Mouse (Mus musculus) neural tube, embryonic 11.5 days (tissue): ENCODE data around the gene Eno2. TPM values are rescaled to one million over a fixed set of nuclear protein-coding genes. Genes with fewer than 3 reads are reported as not detected.
"Not testable (repeated sequence)": the region's sequence is repeated elsewhere in the genome, so short reads cannot be mapped to it uniquely, and the experiment has no call there.

Experiments
- ATAC-seq: fragments of 200-750 bp; cut with Nextera tagmentation; 2 replicates; pipeline ENCODE4 v1.8.0; 2017; ENCODE audit warnings: moderate number of reproducible peaks, mild to moderate bottlenecking, moderate TSS enrichment, moderate library complexity; ENCODE audit not compliant: insufficient read depth, low FRiP score, low TSS enrichment
- DNase-seq: peaks from one replicate; pipeline ENCODE4 v3.0.0-alpha.2; 2015; ENCODE audit warnings: low spot score
- H3K27ac ChIP-seq: fragments of 300-500 bp; sonication (generic); 2 replicates; pipeline ENCODE4 v1.5.1; 2014; ENCODE audit warnings: low read depth, mild to moderate bottlenecking, low read length
- H3K27me3 ChIP-seq: fragments of 300-500 bp; sonication (generic); 2 replicates; pipeline ENCODE4 v1.6.1; 2014; ENCODE audit warnings: mild to moderate bottlenecking, low read length, mixed read lengths; ENCODE audit not compliant: control insufficient read depth, insufficient read depth
- H3K36me3 ChIP-seq: fragments of 300-500 bp; sonication (generic); 2 replicates; pipeline ENCODE4 v1.6.1; 2014; ENCODE audit warnings: mild to moderate bottlenecking, low read length, moderate library complexity, mixed read lengths; ENCODE audit not compliant: control insufficient read depth, insufficient read depth
- H3K4me1 ChIP-seq: fragments of 300-500 bp; sonication (generic); 2 replicates; pipeline ENCODE4 v1.6.1; 2014; ENCODE audit warnings: low read length, mixed read lengths; ENCODE audit not compliant: control insufficient read depth, insufficient read depth
- H3K4me2 ChIP-seq: fragments of 300-500 bp; sonication (generic); 2 replicates; pipeline ENCODE4 v1.6.1; 2014; ENCODE audit warnings: low read depth, mild to moderate bottlenecking, moderate library complexity
- H3K4me3 ChIP-seq: fragments of 300-500 bp; sonication (generic); 2 replicates; pipeline ENCODE4 v1.5.1; 2014; ENCODE audit warnings: low read depth, low read length
- H3K9ac ChIP-seq: fragments of 300-500 bp; sonication (generic); 2 replicates; pipeline ENCODE4 v1.6.1; 2014; ENCODE audit warnings: mild to moderate bottlenecking, low read length
- H3K9me3 ChIP-seq: fragments of 300-500 bp; sonication (generic); 2 replicates; pipeline ENCODE4 v1.6.1; 2016; ENCODE audit warnings: low read length; ENCODE audit not compliant: control insufficient read depth
- WGBS: fragments of 180-500 bp; shearing (Covaris S2); extraction: QIAGEN DNeasy Blood & Tissue Kit; methylation state at CpG from one replicate; pipeline ENCODE4 v1.1.7; 2014; 5-methylcytosine and 5-hydroxymethylcytosine counted together
- polyA plus RNA-seq: library from polyadenylated mRNA; unstranded; fragments of >200 nt; fragmentation: Nextera tagmentation; extraction: Ambion mirVana; gene quantifications from 2 replicates; pipeline ENCODE4 v1.2.1, GENCODE M21; 2014

The Eno2 gene
- polyA plus RNA-seq, 1 experiment from 2014 or later: 9.8 TPM

GRCm38 (mm10) chr6:124813496-124813895 lies 44.0 kb upstream of the Eno2 start:
- H3K4me1 ChIP-seq: peaks cover 7% of the 10 kb centered on the region
- peak overlapping the region; percentile 67 for H3K4me3 ChIP-seq
- WGBS: under 1% methylated on average over 18 of the region's 18 CpGs
- peak; percentile 56 for ATAC-seq
- H3K9me3 ChIP-seq: no peaks in the 10 kb centered on the region
- H3K4me2 ChIP-seq: peak overlapping the region; percentile 87
- peak overlapping the region; percentile 72 for H3K27ac ChIP-seq
- H3K36me3 ChIP-seq: peaks cover 16% of the 10 kb centered on the region
- H3K9ac ChIP-seq: peak overlapping the region; percentile 75
- DNase-seq: peak; percentile 81
- H3K27me3 ChIP-seq: no peaks in the 10 kb centered on the region

- H3K4me2 ChIP-seq: peak overlapping the region; percentile 87
- 23% methylated on average over 9 of the region's 9 CpGs for WGBS
- peaks cover 10% of the 10 kb centered on the region; the same call in 1 of the 2 replicates for H3K36me3 ChIP-seq
- no peaks in the 10 kb centered on the region for H3K27me3 ChIP-seq
- H3K9ac ChIP-seq: peak overlapping the region; percentile 75
- H3K9me3 ChIP-seq: no peaks in the 10 kb centered on the region
- H3K27ac ChIP-seq: peak overlapping the region; percentile 72
- peak overlapping the region; percentile 67 for H3K4me3 ChIP-seq
- peaks cover 7% of the 10 kb centered on the region for H3K4me1 ChIP-seq
- DNase-seq (peak; percentile 14), ATAC-seq (no peak)
Observed at GRCm38 (mm10) chr6:124812848-124813247, 43.4 kb upstream of the Eno2 start.

GRCm38 (mm10) chr6:124811701-124812560 lies 42.5 kb upstream of the Eno2 start:
- H3K4me3 ChIP-seq: peak overlapping the region; percentile 67
- H3K9ac ChIP-seq: 0 out of 2 replicates have a peak overlapping the region, but pooled peaks have one; percentile 75
- no peaks in the 10 kb centered on the region for H3K27me3 ChIP-seq
- H3K4me1 ChIP-seq: peaks cover 7% of the 10 kb centered on the region
- peak overlapping the region; percentile 87 for H3K4me2 ChIP-seq
- 86% methylated on average over 24 of the region's 24 CpGs for WGBS
- H3K9me3 ChIP-seq: no peaks in the 10 kb centered on the region
- peaks cover 8% of the 10 kb centered on the region; the same call in 1 of the 2 replicates for H3K36me3 ChIP-seq
- no peak overlapping the region for H3K27ac ChIP-seq
- DNase-seq (no peak), ATAC-seq (no peak)

- no peak overlapping the region for H3K27ac ChIP-seq
- H3K9ac ChIP-seq: no peak overlapping the region
- WGBS: 92% methylated on average over 4 of the region's 4 CpGs
- no peaks in the 10 kb centered on the region for H3K27me3 ChIP-seq
- no peak overlapping the region for H3K4me2 ChIP-seq
- peaks cover 7% of the 10 kb centered on the region for H3K4me1 ChIP-seq
- no peak overlapping the region for H3K4me3 ChIP-seq
- H3K9me3 ChIP-seq: no peaks in the 10 kb centered on the region
- H3K36me3 ChIP-seq: peaks cover 7% of the 10 kb centered on the region; the same call in 1 of the 2 replicates
- DNase-seq (no peak), ATAC-seq (no peak)
Observed at GRCm38 (mm10) chr6:124811403-124811665, 41.9 kb upstream of the Eno2 start.

GRCm38 (mm10) chr6:124810566-124811402 lies 41.3 kb upstream of the Eno2 start:
- H3K27ac ChIP-seq: not testable (repeated sequence)
- WGBS: 87% methylated on average over 11 of the region's 11 CpGs

GRCm38 (mm10) chr6:124809775-124810538 lies 40.5 kb upstream of the Eno2 start:
- H3K27ac ChIP-seq: no peak overlapping the region; the same call in 1 of the 2 replicates
- DNase-seq (no peak), ATAC-seq (no peak)
- H3K36me3 ChIP-seq: peaks cover 7% of the 10 kb centered on the region; the same call in 1 of the 2 replicates
- H3K4me1 ChIP-seq: peaks cover 14% of the 10 kb centered on the region
- peak overlapping the region; percentile 52 for H3K4me3 ChIP-seq
- H3K9ac ChIP-seq: peak overlapping the region; percentile 65; the same call in 1 of the 2 replicates
- peak overlapping the region; percentile 99 for H3K4me2 ChIP-seq
- no peaks in the 10 kb centered on the region for H3K27me3 ChIP-seq
- H3K9me3 ChIP-seq: no peaks in the 10 kb centered on the region
- WGBS: 40% methylated on average over 14 of the region's 14 CpGs

More at GRCm38 (mm10) chr6:124810566-124811402, 41.3 kb upstream of the Eno2 start:
- H3K4me3 ChIP-seq, H3K9me3 ChIP-seq, H3K4me2 ChIP-seq, DNase-seq, ATAC-seq, H3K9ac ChIP-seq, H3K27me3 ChIP-seq, H3K36me3 ChIP-seq: not testable (repeated sequence)
- H3K4me1 ChIP-seq: peaks cover 10% of the 10 kb centered on the region

- Histone ChIP-seq H3K27ac (peak overlapping the region; percentile 77), H3K9me3 (no peaks in the 10 kb centered on the region), H3K36me3 (peaks cover 7% of the 10 kb centered on the region; the same call in 1 of the 2 replicates), H3K4me1 (peaks cover 14% of the 10 kb centered on the region), H3K27me3 (no peaks in the 10 kb centered on the region), H3K4me2 (peak overlapping the region; percentile 99), H3K4me3 (peak overlapping the region; percentile 52), H3K9ac (peak overlapping the region; percentile 65)
- under 1% methylated on average over 35 of the region's 35 CpGs for WGBS
- DNase-seq (peak; percentile 88), ATAC-seq (peak; percentile 13; the same call in 1 of the 2 replicates)
Observed at GRCm38 (mm10) chr6:124809052-124809774, 39.7 kb upstream of the Eno2 start.
